In genomic region chr14:48418264-48418663, GRCm38 (mm10) we compare ENCODE assay signal across 25 mouse cellular contexts. TPM values are rescaled to one million over a fixed set of nuclear protein-coding genes. Genes with fewer than 3 reads are reported as not detected.
DNase-seq lines count a peak whose midpoint lies in the region; ATAC-seq and TF ChIP-seq lines count a peak whose summit lies in the region.
"Had no signal": no experiment of that assay in that cellular context is flagged by ENCODE, and none has a peak within 500 bp of the region (broad histone marks: within the 10 kb centered on the region; RNA-seq: fewer than 3 reads in every experiment).

No protein-coding gene starts in this region.

- H3K4me2 ChIP-seq in forebrain, embryonic 15.5 days (replicated peaks), result no peak overlapping the region
- H3K4me2 ChIP-seq in forebrain, embryonic 12.5 days, result no peak overlapping the region
- no peak overlapping the region for H3K4me2 ChIP-seq in forebrain, embryonic 16.5 days (ENCODE audit: low read length)
- H3K4me2 ChIP-seq: embryonic facial prominence, embryonic 13.5 days; heart, embryonic 11.5 days; hindbrain, embryonic 14.5 days had no signal

- H3K4me3 ChIP-seq in forebrain, embryonic 15.5 days, result no peak overlapping the region
- no peak overlapping the region for H3K4me3 ChIP-seq in forebrain, embryonic 12.5 days (replicated peaks)
- no peak overlapping the region for H3K4me3 ChIP-seq in forebrain, embryonic 16.5 days (replicated peaks; ENCODE audit: low read length)
- H3K4me3 ChIP-seq: embryonic facial prominence, embryonic 10.5 days; embryonic facial prominence, embryonic 13.5 days had no signal

- no peak overlapping the region for H3K9ac ChIP-seq in forebrain, embryonic 15.5 days (replicated peaks)
- no peak overlapping the region for H3K9ac ChIP-seq in forebrain, embryonic 12.5 days
- no peak overlapping the region for H3K9ac ChIP-seq in forebrain, embryonic 16.5 days (replicated peaks; ENCODE audit: low read depth, low read length)
- H3K9ac ChIP-seq: embryonic facial prominence, embryonic 13.5 days; hindbrain, embryonic 14.5 days had no signal

- no peaks in the 10 kb centered on the region for H3K36me3 ChIP-seq in forebrain, embryonic 15.5 days
- H3K36me3 ChIP-seq in forebrain, embryonic 12.5 days (replicated peaks), result no peaks in the 10 kb centered on the region
- H3K36me3 ChIP-seq in forebrain, embryonic 16.5 days (ENCODE audit: control insufficient read depth, insufficient read depth), result no peaks in the 10 kb centered on the region
- H3K36me3 ChIP-seq: embryonic facial prominence, embryonic 10.5 days; embryonic facial prominence, embryonic 13.5 days had no signal

- peak; percentile 63 for DNase-seq in brain, embryonic 14.5 days (ENCODE audit: low read depth)
- no peak for DNase-seq in urinary bladder, postnatal 36 days (ENCODE audit: low spot score in 2 of 2)
- no peak for DNase-seq in frontal cortex, postnatal 36 days (ENCODE audit: low spot score in 2 of 2)
- DNase-seq: adrenal gland, adult 2 months; adrenal gland, postnatal 14 days; cerebellum, adult 11 months; cerebellum, adult 2 months; cerebellum, adult 9-11 months; cerebellum, postnatal 25 days; embryo, embryonic 11 days; gastrocnemius, postnatal 10 days; gastrocnemius, postnatal 36 days; kidney, adult 18-20 months; kidney, adult 9 months had no signal

- TF ChIP-seq CTCF in brain, embryonic 14.5 days (IDR thresholded peaks at IDR 0.05; ENCODE audit: borderline replicate concordance, extremely low read depth, insufficient read depth, insufficient read length), result no peak

- H3K4me1 ChIP-seq in forebrain, embryonic 15.5 days, result peaks cover 20% of the 10 kb centered on the region
- peaks cover 22% of the 10 kb centered on the region for H3K4me1 ChIP-seq in forebrain, embryonic 12.5 days
- H3K4me1 ChIP-seq in forebrain, embryonic 16.5 days (replicated peaks; ENCODE audit: control insufficient read depth, insufficient read depth, low read length), result 0 out of 2 replicates have a peak, but pooled peaks cover 3% of the 10 kb centered on the region

- peaks cover 72% of the 10 kb centered on the region for H3K27me3 ChIP-seq in forebrain, embryonic 15.5 days
- peaks cover 80% of the 10 kb centered on the region for H3K27me3 ChIP-seq in forebrain, embryonic 12.5 days
- peaks cover 67% of the 10 kb centered on the region for H3K27me3 ChIP-seq in forebrain, embryonic 16.5 days (replicated peaks; ENCODE audit: control insufficient read depth, insufficient read depth, low read length)

- H3K27ac ChIP-seq in forebrain, embryonic 15.5 days (replicated peaks), result no peak overlapping the region
- H3K27ac ChIP-seq in forebrain, embryonic 12.5 days, result no peak overlapping the region
- no peak overlapping the region for H3K27ac ChIP-seq in forebrain, embryonic 16.5 days (ENCODE audit: low read length)
- H3K27ac ChIP-seq: embryonic facial prominence, embryonic 10.5 days; embryonic facial prominence, embryonic 13.5 days; hindbrain, embryonic 14.5 days; hindbrain, postnatal 0 days had no signal

- no peaks in the 10 kb centered on the region for H3K9me3 ChIP-seq in forebrain, embryonic 15.5 days
- no peaks in the 10 kb centered on the region for H3K9me3 ChIP-seq in forebrain, embryonic 12.5 days
- H3K9me3 ChIP-seq in forebrain, embryonic 16.5 days (ENCODE audit: control insufficient read depth, low read length), result no peaks in the 10 kb centered on the region
- H3K9me3 ChIP-seq: embryonic facial prominence, embryonic 10.5 days; embryonic facial prominence, embryonic 13.5 days had no signal

- ATAC-seq in forebrain, embryonic 15.5 days (replicated peaks), result peak; percentile 65
- no peak; the same call in 1 of the 2 replicates for ATAC-seq in forebrain, embryonic 12.5 days (ENCODE audit: low FRiP score)
- ATAC-seq in forebrain, embryonic 16.5 days, result peak; percentile 69
- ATAC-seq: CD4-positive, CD25-positive, alpha-beta regulatory T cell, adult 4 months; inflammation-experienced regulatory T-cells, adult 6 months; intestine, embryonic 16.5 days had no signal

- WGBS in forebrain, embryonic 15.5 days, result 20% methylated on average over 3 of the region's 3 CpGs
- WGBS in forebrain, embryonic 12.5 days, result 41% methylated on average over 3 of the region's 3 CpGs
- 21% methylated on average over 3 of the region's 3 CpGs for WGBS in forebrain, embryonic 16.5 days

- no peak for TF ChIP-seq POLR2A in brain, embryonic 14.5 days (IDR thresholded peaks at IDR 0.05; ENCODE audit: borderline replicate concordance, extremely low read depth, insufficient read depth, insufficient read length, poor library complexity, severe bottlenecking)

RNA-seq across cellular contexts. Expression of gene Tmem260, which starts 27.7 kb away (rescaled TPM):
- 17.7 and 18.3 TPM in 2 replicates for polyA plus RNA-seq in forebrain, embryonic 15.5 days (2015; fragmentation: Nextera tagmentation; extraction: Ambion mirVana)
- polyA plus RNA-seq in forebrain, embryonic 12.5 days (2016; fragmentation: Nextera tagmentation; extraction: Ambion mirVana), result 24.7 and 26.2 TPM in 2 replicates
- 18.3 and 19.6 TPM in 2 replicates for polyA plus RNA-seq in brain, embryonic 14.5 days (2012; rRNA removed)
- polyA plus RNA-seq in forebrain, embryonic 16.5 days (2015; fragmentation: Nextera tagmentation; extraction: Ambion mirVana), result 19.0 and 20.6 TPM in 2 replicates
